Mouse (Mus musculus) intestine, embryonic 14.5 days (tissue): ENCODE results near the gene Slc25a33. TPM values are rescaled to one million over a fixed set of nuclear protein-coding genes. Genes with fewer than 3 reads are reported as not detected.

Source experiments
- ATAC-seq: fragments of 200-750 bp; cut with Nextera tagmentation; replicated peaks from 2 replicates; pipeline ENCODE4 v1.8.0; 2017; ENCODE audit warnings: low read depth, moderate number of reproducible peaks, moderate TSS enrichment, moderate library complexity; ENCODE audit not compliant: low FRiP score, low TSS enrichment
- DNase-seq: peaks from one replicate; pipeline ENCODE4 v3.0.0-alpha.2; 2018; ENCODE audit warnings: low spot score
- H3K27ac ChIP-seq: fragments of 300-500 bp; sonication (generic); 2 replicates; pipeline ENCODE4 v1.5.1; 2014; ENCODE audit warnings: low read depth, mild to moderate bottlenecking, control low read depth
- H3K27me3 ChIP-seq: fragments of 300-500 bp; sonication (generic); replicated peaks from 2 replicates; pipeline ENCODE4 v1.6.1; 2014; ENCODE audit warnings: low read length, control low read depth; ENCODE audit not compliant: control insufficient read depth, insufficient read depth
- H3K36me3 ChIP-seq: fragments of 300-500 bp; sonication (generic); 2 replicates; pipeline ENCODE4 v1.6.1; 2014; ENCODE audit warnings: low read length, control low read depth; ENCODE audit not compliant: control insufficient read depth, insufficient read depth
- H3K4me1 ChIP-seq: fragments of 300-500 bp; sonication (generic); replicated peaks from 2 replicates; pipeline ENCODE4 v1.6.1; 2014; ENCODE audit warnings: low read length, control low read depth, mixed read lengths; ENCODE audit not compliant: control insufficient read depth, insufficient read depth
- H3K4me2 ChIP-seq: fragments of 300-500 bp; sonication (generic); 2 replicates; pipeline ENCODE4 v1.6.1; 2014; ENCODE audit warnings: low read length
- H3K4me3 ChIP-seq: fragments of 300-500 bp; sonication (generic); 2 replicates; pipeline ENCODE4 v1.5.1; 2014; ENCODE audit warnings: low read depth, low read length, control low read depth, mixed read lengths
- H3K9ac ChIP-seq: fragments of 300-500 bp; sonication (generic); 2 replicates; pipeline ENCODE4 v1.6.1; 2014; ENCODE audit warnings: mild to moderate bottlenecking, low read length
- H3K9me3 ChIP-seq: fragments of 300-500 bp; sonication (generic); 2 replicates; pipeline ENCODE4 v1.6.1; 2016; ENCODE audit warnings: low read length, control low read depth; ENCODE audit not compliant: control insufficient read depth
- WGBS: fragments of 180-500 bp; shearing (Covaris S2); extraction: QIAGEN DNeasy Blood & Tissue Kit; methylation state at CpG from one replicate; pipeline ENCODE4 v1.1.7; 2014; 5-methylcytosine and 5-hydroxymethylcytosine counted together
- polyA plus RNA-seq: library from polyadenylated mRNA; unstranded; fragments of >200 nt; fragmentation: Nextera tagmentation; extraction: Ambion mirVana; gene quantifications from 2 replicates; pipeline ENCODE4 v1.2.1, GENCODE M21; 2014

Slc25a33 gene
- polyA plus RNA-seq, 1 experiment from 2014 or later: 12.8 TPM

- WGBS: 78% methylated on average over 9 of the region's 9 CpGs
- Histone ChIP-seq H3K27me3 (no peaks in the 10 kb centered on the region), H3K27ac (no peak overlapping the region)
Observed at GRCm38 (mm10) chr4:149779966-149780365, 5.9 kb upstream of the Slc25a33 start.

GRCm38 (mm10) chr4:149777126-149777525, 3.0 kb upstream of the Slc25a33 start:
- Histone ChIP-seq H3K9ac (no peak overlapping the region), H3K36me3 (no peaks in the 10 kb centered on the region), H3K4me3 (no peak overlapping the region), H3K9me3 (no peaks in the 10 kb centered on the region), H3K4me2 (no peak overlapping the region), H3K27me3 (no peaks in the 10 kb centered on the region), H3K4me1 (peaks cover 12% of the 10 kb centered on the region), H3K27ac (no peak overlapping the region)
- no peak for ATAC-seq
- WGBS: 86% methylated on average over 9 of the region's 9 CpGs
- no peak for DNase-seq

More at GRCm38 (mm10) chr4:149779966-149780365, 5.9 kb upstream of the Slc25a33 start:
- Histone ChIP-seq H3K9me3 (no peaks in the 10 kb centered on the region), H3K4me3 (no peak overlapping the region), H3K36me3 (no peaks in the 10 kb centered on the region), H3K9ac (no peak overlapping the region), H3K4me1 (peaks cover 7% of the 10 kb centered on the region), H3K4me2 (no peak overlapping the region)
- ATAC-seq: no peak
- no peak for DNase-seq

GRCm38 (mm10) chr4:149775760-149776362, 1.8 kb upstream of the Slc25a33 start:
- no peaks in the 10 kb centered on the region for H3K36me3 ChIP-seq
- ATAC-seq (peak; percentile 38), DNase-seq (peak; percentile 65)
- H3K27ac ChIP-seq: no peak overlapping the region
- H3K9me3 ChIP-seq: no peaks in the 10 kb centered on the region
- H3K27me3 ChIP-seq: no peaks in the 10 kb centered on the region
- H3K4me3 ChIP-seq: no peak overlapping the region
- H3K9ac ChIP-seq: no peak overlapping the region
- H3K4me2 ChIP-seq: no peak overlapping the region
- whole genome bisulfite sequencing: 16% methylated on average over 8 of the region's 8 CpGs
- H3K4me1 ChIP-seq: peaks cover 12% of the 10 kb centered on the region

- WGBS: 63% methylated on average over 7 of the region's 7 CpGs
- Histone ChIP-seq H3K4me1 (peaks cover 10% of the 10 kb centered on the region), H3K4me3 (no peak overlapping the region), H3K9ac (no peak overlapping the region), H3K27ac (no peak overlapping the region), H3K36me3 (no peaks in the 10 kb centered on the region), H3K27me3 (no peaks in the 10 kb centered on the region), H3K9me3 (no peaks in the 10 kb centered on the region), H3K4me2 (no peak overlapping the region)
- no peak for ATAC-seq
- no peak for DNase-seq
Observed at GRCm38 (mm10) chr4:149775330-149775729, 1.3 kb upstream of the Slc25a33 start.

- peaks cover 8% of the 10 kb centered on the region for H3K4me1 ChIP-seq
- H3K27ac ChIP-seq: peak overlapping the region; percentile 62
- no peaks in the 10 kb centered on the region for H3K27me3 ChIP-seq
- DNase-seq: peak; percentile 89
- under 1% methylated on average over 60 of the region's 65 CpGs for WGBS
- H3K9me3 ChIP-seq: no peaks in the 10 kb centered on the region
- H3K36me3 ChIP-seq: no peaks in the 10 kb centered on the region
- peak overlapping the region; percentile 99 for H3K4me2 ChIP-seq
- peak; percentile 70 for ATAC-seq
- peak overlapping the region; percentile 74 for H3K4me3 ChIP-seq
- H3K9ac ChIP-seq: peak overlapping the region; percentile 80
Observed at GRCm38 (mm10) chr4:149773408-149774093, 526 bp downstream of the Slc25a33 start.

GRCm38 (mm10) chr4:149772394-149772793, 1.7 kb downstream of the Slc25a33 start:
- ATAC-seq (no peak), DNase-seq (no peak)
- no peak overlapping the region for H3K27ac ChIP-seq
- peaks cover 8% of the 10 kb centered on the region for H3K4me1 ChIP-seq
- no peaks in the 10 kb centered on the region for H3K9me3 ChIP-seq
- no peak overlapping the region for H3K9ac ChIP-seq
- no peak overlapping the region for H3K4me3 ChIP-seq
- H3K27me3 ChIP-seq: no peaks in the 10 kb centered on the region
- H3K36me3 ChIP-seq: no peaks in the 10 kb centered on the region
- no peak overlapping the region; the same call in 1 of the 2 replicates for H3K4me2 ChIP-seq
- WGBS: 45% methylated on average over 2 of the region's 2 CpGs

- H3K27me3 ChIP-seq: no peaks in the 10 kb centered on the region
- 84% methylated on average over 5 of the region's 5 CpGs for WGBS
- no peaks in the 10 kb centered on the region for H3K36me3 ChIP-seq
- no peak overlapping the region for H3K9ac ChIP-seq
- no peaks in the 10 kb centered on the region for H3K4me1 ChIP-seq
- DNase-seq: no peak
- no peaks in the 10 kb centered on the region for H3K9me3 ChIP-seq
- no peak overlapping the region for H3K4me2 ChIP-seq
- no peak overlapping the region for H3K27ac ChIP-seq
- H3K4me3 ChIP-seq: no peak overlapping the region
- ATAC-seq: no peak
Observed at GRCm38 (mm10) chr4:149765201-149765600, 8.9 kb downstream of the Slc25a33 start.

- Histone ChIP-seq H3K9me3 (no peaks in the 10 kb centered on the region), H3K36me3 (no peaks in the 10 kb centered on the region; the same call in 1 of the 2 replicates), H3K4me3 (no peak overlapping the region), H3K9ac (no peak overlapping the region), H3K4me1 (no peaks in the 10 kb centered on the region), H3K27ac (no peak overlapping the region), H3K27me3 (no peaks in the 10 kb centered on the region), H3K4me2 (no peak overlapping the region)
- ATAC-seq (no peak), DNase-seq (no peak)
- 81% methylated on average over 2 of the region's 2 CpGs for WGBS
Observed at GRCm38 (mm10) chr4:149763335-149763734, 10.7 kb downstream of the Slc25a33 start.

GRCm38 (mm10) chr4:149759517-149759916, 14.6 kb downstream of the Slc25a33 start:
- DNase-seq (no peak), ATAC-seq (no peak)
- Histone ChIP-seq H3K4me1 (no peaks in the 10 kb centered on the region), H3K27me3 (no peaks in the 10 kb centered on the region), H3K27ac (no peak overlapping the region), H3K9ac (no peak overlapping the region), H3K36me3 (peaks cover 8% of the 10 kb centered on the region), H3K4me2 (no peak overlapping the region), H3K9me3 (no peaks in the 10 kb centered on the region), H3K4me3 (no peak overlapping the region)
- 64% methylated on average over 5 of the region's 5 CpGs for WGBS
